Mouse (Mus musculus) heart, postnatal 0 days (tissue): ENCODE measurements at regions not wholly inside any gene's neighbourhood (a gene's known extent, or its start where the extent isn't known, plus 50 kb on each side); places are given as distances from the start of the nearest gene placed in this dataset.

ENCODE experiments used
- ATAC-seq: fragments of 200-750 bp; cut with Nextera tagmentation; 2 replicates; pipeline ENCODE4 v1.8.0; 2017; ENCODE audit warnings: low read depth, moderate number of reproducible peaks, moderate library complexity; ENCODE audit not compliant: insufficient read depth
- DNase-seq: peaks from one replicate; pipeline ENCODE4 v3.0.0-alpha.2; 2016; ENCODE audit warnings: low spot score
- H3K27ac ChIP-seq: fragments of 300-500 bp; sonication (generic); 2 replicates; pipeline ENCODE4 v1.5.1; 2014; ENCODE audit warnings: low read depth, mild to moderate bottlenecking
- H3K27me3 ChIP-seq: fragments of 300-500 bp; sonication (generic); 2 replicates; pipeline ENCODE4 v1.6.1; 2014; ENCODE audit warnings: low read length, mixed read lengths; ENCODE audit not compliant: control insufficient read depth, insufficient read depth
- H3K36me3 ChIP-seq: fragments of 300-500 bp; sonication (generic); replicated peaks from 2 replicates; pipeline ENCODE4 v1.6.1; 2014; ENCODE audit warnings: low read length, mixed read lengths; ENCODE audit not compliant: control insufficient read depth, insufficient read depth
- H3K4me1 ChIP-seq: fragments of 300-500 bp; sonication (generic); 2 replicates; pipeline ENCODE4 v1.6.1; 2014; ENCODE audit warnings: antibody characterized with exemption; ENCODE audit not compliant: control insufficient read depth, insufficient read depth
- H3K4me2 ChIP-seq: fragments of 300-500 bp; sonication (generic); 2 replicates; pipeline ENCODE4 v1.6.1; 2014; ENCODE audit warnings: low read depth, mild to moderate bottlenecking, low read length, moderate library complexity
- H3K4me3 ChIP-seq: fragments of 300-500 bp; sonication (generic); 2 replicates; pipeline ENCODE4 v1.5.1; 2014; ENCODE audit warnings: low read depth, low read length
- H3K9ac ChIP-seq: fragments of 300-500 bp; sonication (generic); replicated peaks from 2 replicates; pipeline ENCODE4 v1.6.1; 2014; ENCODE audit warnings: low read depth, low read length, mixed read lengths
- H3K9me3 ChIP-seq: fragments of 300-500 bp; sonication (generic); replicated peaks from 2 replicates; pipeline ENCODE4 v1.6.1; 2016; ENCODE audit warnings: low read length; ENCODE audit not compliant: control insufficient read depth
- CTCF ChIP-seq: IDR thresholded peaks from 2 replicates; pipeline ENCODE4 v1.5.1; 2016; ENCODE audit warnings: antibody characterized with exemption, control low read depth, low read depth
- EP300 ChIP-seq: IDR thresholded peaks from 2 replicates; pipeline ENCODE4 v1.6.1; 2016; ENCODE audit warnings: antibody characterized with exemption, low read depth
- WGBS: fragments of 180-500 bp; shearing (Covaris S2); extraction: QIAGEN DNeasy Blood & Tissue Kit; methylation state at CpG from one replicate; pipeline ENCODE4 v1.1.7; 2014; 5-methylcytosine and 5-hydroxymethylcytosine counted together

- no peak for DNase-seq
- Histone ChIP-seq H3K27ac (no peak overlapping the region), H3K9ac (no peak overlapping the region), H3K4me3 (no peak overlapping the region), H3K27me3 (no peaks in the 10 kb centered on the region), H3K36me3 (no peaks in the 10 kb centered on the region), H3K4me1 (no peaks in the 10 kb centered on the region), H3K4me2 (no peak overlapping the region), H3K9me3 (no peaks in the 10 kb centered on the region)
- no peak for TF ChIP-seq CTCF
- no peak for TF ChIP-seq EP300
- no peak for ATAC-seq
- 56% methylated on average over 2 of the region's 2 CpGs for WGBS
These were observed 176.4 kb upstream of the Fam19a1 start for GRCm38 (mm10) chr6:95936504-95936903.

- Histone ChIP-seq H3K4me2 (no peak overlapping the region), H3K9ac (no peak overlapping the region), H3K27me3 (no peaks in the 10 kb centered on the region), H3K4me1 (no peaks in the 10 kb centered on the region), H3K27ac (no peak overlapping the region), H3K36me3 (no peaks in the 10 kb centered on the region), H3K9me3 (no peaks in the 10 kb centered on the region), H3K4me3 (no peak overlapping the region)
- ATAC-seq (no peak), DNase-seq (no peak)
- WGBS, result 52% methylated on average over 4 of the region's 4 CpGs
- TF ChIP-seq EP300 (no peak), CTCF (no peak)
These were observed 173.9 kb upstream of the Fam19a1 start for GRCm38 (mm10) chr6:95939052-95939451.

- Histone ChIP-seq H3K9me3 (no peaks in the 10 kb centered on the region), H3K9ac (no peak overlapping the region), H3K36me3 (no peaks in the 10 kb centered on the region), H3K4me1 (no peaks in the 10 kb centered on the region), H3K4me2 (no peak overlapping the region), H3K4me3 (no peak overlapping the region), H3K27me3 (no peaks in the 10 kb centered on the region), H3K27ac (no peak overlapping the region)
- no peak for ATAC-seq
- TF ChIP-seq CTCF (no peak), EP300 (no peak)
- no peak for DNase-seq
- WGBS, result 79% methylated on average over 1 of the region's 1 CpGs
These were observed 152.2 kb upstream of the Fam19a1 start for GRCm38 (mm10) chr6:95960745-95961144.

- H3K4me1 ChIP-seq, result no peaks in the 10 kb centered on the region
- no peaks in the 10 kb centered on the region for H3K27me3 ChIP-seq
- H3K9ac ChIP-seq, result no peak overlapping the region
- no peaks in the 10 kb centered on the region for H3K36me3 ChIP-seq
- no peak overlapping the region for H3K4me3 ChIP-seq
- no peaks in the 10 kb centered on the region for H3K9me3 ChIP-seq
- H3K4me2 ChIP-seq, result no peak overlapping the region
- H3K27ac ChIP-seq, result no peak overlapping the region
- DNase-seq, result no peak
- TF ChIP-seq EP300 (no peak), CTCF (no peak)
- no peak for ATAC-seq
- 21% methylated on average over 2 of the region's 2 CpGs for WGBS
These were observed 146.7 kb upstream of the Fam19a1 start for GRCm38 (mm10) chr6:95966231-95966630.

- no peaks in the 10 kb centered on the region for H3K9me3 ChIP-seq
- H3K4me2 ChIP-seq, result no peak overlapping the region
- H3K27me3 ChIP-seq, result no peaks in the 10 kb centered on the region
- 90% methylated on average over 2 of the region's 2 CpGs for WGBS
- TF ChIP-seq EP300, result no peak
- TF ChIP-seq CTCF, result no peak
- no peaks in the 10 kb centered on the region for H3K36me3 ChIP-seq
- DNase-seq (no peak), ATAC-seq (no peak)
- H3K27ac ChIP-seq, result no peak overlapping the region
- no peaks in the 10 kb centered on the region for H3K4me1 ChIP-seq
- H3K9ac ChIP-seq, result no peak overlapping the region
- H3K4me3 ChIP-seq, result no peak overlapping the region
These were observed 137.0 kb upstream of the Fam19a1 start for GRCm38 (mm10) chr6:95975994-95976393.

- Histone ChIP-seq H3K4me1 (no peaks in the 10 kb centered on the region), H3K9me3 (no peaks in the 10 kb centered on the region), H3K9ac (no peak overlapping the region), H3K27me3 (no peaks in the 10 kb centered on the region), H3K36me3 (no peaks in the 10 kb centered on the region), H3K4me2 (no peak overlapping the region), H3K4me3 (no peak overlapping the region), H3K27ac (no peak overlapping the region)
- WGBS, result 64% methylated on average over 2 of the region's 2 CpGs
- no peak for TF ChIP-seq EP300
- no peak for TF ChIP-seq CTCF
- no peak for ATAC-seq
- DNase-seq, result no peak
These were observed 115.9 kb upstream of the Fam19a1 start for GRCm38 (mm10) chr6:95997037-95997436.
